Mouse (Mus musculus): Measurements from ENCODE around the gene Tdp1. TPM values are rescaled to one million over a fixed set of nuclear protein-coding genes. Genes with fewer than 3 reads are reported as not detected.

Tdp1 gene
- polyA plus RNA-seq, 1 experiment from 2014 or later = 31.3 TPM

- Histone ChIP-seq H3K4me3 (replicated peaks; ENCODE audit: low read depth, low read length) (no peak overlapping the region), H3K4me2 (ENCODE audit: low read length) (no peak overlapping the region), H3K4me1 (replicated peaks; ENCODE audit: insufficient read depth, low read length) (no peaks in the 10 kb centered on the region), H3K36me3 (ENCODE audit: insufficient read depth, low read length) (no peaks in the 10 kb centered on the region), H3K27me3 (ENCODE audit: insufficient read depth, low read length) (no peaks in the 10 kb centered on the region), H3K27ac (no peak overlapping the region), H3K9me3 (replicated peaks; ENCODE audit: low read length) (no peaks in the 10 kb centered on the region), H3K9ac (ENCODE audit: low read depth, low read length) (no peak overlapping the region)
- 94% methylated on average over 2 of the region's 2 CpGs for WGBS
- ATAC-seq (replicated peaks; ENCODE audit: low FRiP score, low read depth) (no peak), DNase-seq (ENCODE audit: low spot score) (no peak)
- peak; percentile 12; the same call in 1 of the 2 replicates for TF ChIP-seq CTCF (IDR thresholded peaks at IDR 0.05; ENCODE audit: low read depth)
These were observed 34.3 kb upstream of the Tdp1 start for GRCm38 (mm10) chr12:99849996-99850395.

- Histone ChIP-seq H3K4me2 (ENCODE audit: low read length) (no peak overlapping the region), H3K9ac (ENCODE audit: low read depth, low read length) (no peak overlapping the region), H3K27me3 (ENCODE audit: insufficient read depth, low read length) (no peaks in the 10 kb centered on the region), H3K4me1 (replicated peaks; ENCODE audit: insufficient read depth, low read length) (no peaks in the 10 kb centered on the region), H3K4me3 (replicated peaks; ENCODE audit: low read depth, low read length) (no peak overlapping the region), H3K9me3 (replicated peaks; ENCODE audit: low read length) (no peaks in the 10 kb centered on the region), H3K36me3 (ENCODE audit: insufficient read depth, low read length) (no peaks in the 10 kb centered on the region), H3K27ac (no peak overlapping the region)
- TF ChIP-seq CTCF (IDR thresholded peaks at IDR 0.05; ENCODE audit: low read depth) = no peak
- WGBS = 85% methylated on average over 14 of the region's 14 CpGs
- ATAC-seq (replicated peaks; ENCODE audit: low FRiP score, low read depth) = no peak
- DNase-seq (ENCODE audit: low spot score) = no peak
These were observed 30.7 kb upstream of the Tdp1 start for GRCm38 (mm10) chr12:99853323-99854258.

GRCm38 (mm10) chr12:99856011-99856410 is 28.3 kb upstream of the Tdp1 start:
- WGBS = 81% methylated on average over 9 of the region's 9 CpGs
- H3K4me3 ChIP-seq (replicated peaks; ENCODE audit: low read depth, low read length) = no peak overlapping the region
- no peak for TF ChIP-seq CTCF (IDR thresholded peaks at IDR 0.05; ENCODE audit: low read depth)
- no peak overlapping the region for H3K9ac ChIP-seq (ENCODE audit: low read depth, low read length)
- no peaks in the 10 kb centered on the region for H3K9me3 ChIP-seq (replicated peaks; ENCODE audit: low read length)
- H3K27ac ChIP-seq = no peak overlapping the region
- ATAC-seq (replicated peaks; ENCODE audit: low FRiP score, low read depth) (no peak), DNase-seq (ENCODE audit: low spot score) (no peak)
- no peaks in the 10 kb centered on the region for H3K36me3 ChIP-seq (ENCODE audit: insufficient read depth, low read length)
- no peaks in the 10 kb centered on the region for H3K4me1 ChIP-seq (replicated peaks; ENCODE audit: insufficient read depth, low read length)
- H3K27me3 ChIP-seq (ENCODE audit: insufficient read depth, low read length) = no peaks in the 10 kb centered on the region
- H3K4me2 ChIP-seq (ENCODE audit: low read length) = no peak overlapping the region

- H3K4me2 ChIP-seq (ENCODE audit: low read length) = no peak overlapping the region
- TF ChIP-seq CTCF (IDR thresholded peaks at IDR 0.05; ENCODE audit: low read depth) = no peak
- no peaks in the 10 kb centered on the region for H3K36me3 ChIP-seq (ENCODE audit: insufficient read depth, low read length)
- no peaks in the 10 kb centered on the region for H3K9me3 ChIP-seq (replicated peaks; ENCODE audit: low read length)
- no peak overlapping the region for H3K4me3 ChIP-seq (replicated peaks; ENCODE audit: low read depth, low read length)
- no peak overlapping the region for H3K9ac ChIP-seq (ENCODE audit: low read depth, low read length)
- no peak overlapping the region for H3K27ac ChIP-seq
- ATAC-seq (replicated peaks; ENCODE audit: low FRiP score, low read depth) (no peak), DNase-seq (ENCODE audit: low spot score) (no peak)
- no peaks in the 10 kb centered on the region for H3K27me3 ChIP-seq (ENCODE audit: insufficient read depth, low read length)
- WGBS = 96% methylated on average over 5 of the region's 5 CpGs
- H3K4me1 ChIP-seq (replicated peaks; ENCODE audit: insufficient read depth, low read length) = no peaks in the 10 kb centered on the region
These were observed 25.7 kb upstream of the Tdp1 start for GRCm38 (mm10) chr12:99858664-99859063.

GRCm38 (mm10) chr12:99859391-99860100 is 24.8 kb upstream of the Tdp1 start:
- WGBS = 76% methylated on average over 3 of the region's 3 CpGs
- no peak for TF ChIP-seq CTCF (IDR thresholded peaks at IDR 0.05; ENCODE audit: low read depth)
- no peaks in the 10 kb centered on the region for H3K27me3 ChIP-seq (ENCODE audit: insufficient read depth, low read length)
- ATAC-seq (replicated peaks; ENCODE audit: low FRiP score, low read depth) (no peak), DNase-seq (ENCODE audit: low spot score) (no peak)
- H3K4me2 ChIP-seq (ENCODE audit: low read length) = no peak overlapping the region
- no peak overlapping the region for H3K9ac ChIP-seq (ENCODE audit: low read depth, low read length)
- no peak overlapping the region for H3K4me3 ChIP-seq (replicated peaks; ENCODE audit: low read depth, low read length)
- no peak overlapping the region for H3K27ac ChIP-seq
- H3K9me3 ChIP-seq (replicated peaks; ENCODE audit: low read length) = no peaks in the 10 kb centered on the region
- H3K4me1 ChIP-seq (replicated peaks; ENCODE audit: insufficient read depth, low read length) = no peaks in the 10 kb centered on the region
- no peaks in the 10 kb centered on the region for H3K36me3 ChIP-seq (ENCODE audit: insufficient read depth, low read length)

GRCm38 (mm10) chr12:99860981-99861380 is 23.3 kb upstream of the Tdp1 start:
- DNase-seq (ENCODE audit: low spot score) (peak; percentile 61), ATAC-seq (replicated peaks; ENCODE audit: low FRiP score, low read depth) (no peak)
- Histone ChIP-seq H3K27ac (no peak overlapping the region), H3K4me3 (replicated peaks; ENCODE audit: low read depth, low read length) (no peak overlapping the region), H3K9ac (ENCODE audit: low read depth, low read length) (no peak overlapping the region), H3K9me3 (replicated peaks; ENCODE audit: low read length) (no peaks in the 10 kb centered on the region), H3K36me3 (ENCODE audit: insufficient read depth, low read length) (no peaks in the 10 kb centered on the region), H3K4me1 (replicated peaks; ENCODE audit: insufficient read depth, low read length) (no peaks in the 10 kb centered on the region), H3K4me2 (ENCODE audit: low read length) (no peak overlapping the region), H3K27me3 (ENCODE audit: insufficient read depth, low read length) (no peaks in the 10 kb centered on the region)
- TF ChIP-seq CTCF (IDR thresholded peaks at IDR 0.05; ENCODE audit: low read depth) = peak; percentile 57
- WGBS = 76% methylated on average over 4 of the region's 4 CpGs
